Mouse (Mus musculus) urinary bladder, postnatal 10 days (tissue): ENCODE data around the gene Mef2b.

ENCODE experiments used
- DNase-seq: peaks from one replicate; pipeline ENCODE4 v3.0.0; 2022; ENCODE audit warnings: low spot score

Gene Mef2b

DNA sequence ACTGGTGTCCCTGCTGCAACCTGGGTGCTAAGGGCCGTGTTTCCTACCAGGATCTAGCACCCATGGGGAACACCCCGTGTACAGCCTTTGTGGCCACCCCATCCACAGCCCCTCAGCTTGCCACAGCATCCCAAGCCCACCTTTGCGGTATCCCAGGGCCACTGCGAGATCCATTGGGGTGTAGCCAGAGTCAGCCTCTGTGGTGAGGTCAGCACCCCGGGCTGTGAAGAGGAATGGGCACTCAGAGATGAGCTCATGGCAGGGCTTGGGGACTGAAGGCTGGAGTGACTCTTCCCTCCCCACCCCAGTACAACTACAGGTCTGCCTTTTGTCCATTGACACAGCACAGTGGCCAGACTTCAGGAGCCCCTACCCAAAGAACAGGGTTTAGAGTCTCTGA is 5.4 kb upstream of the Mef2b start:
- DNase-seq = no peak

DNA sequence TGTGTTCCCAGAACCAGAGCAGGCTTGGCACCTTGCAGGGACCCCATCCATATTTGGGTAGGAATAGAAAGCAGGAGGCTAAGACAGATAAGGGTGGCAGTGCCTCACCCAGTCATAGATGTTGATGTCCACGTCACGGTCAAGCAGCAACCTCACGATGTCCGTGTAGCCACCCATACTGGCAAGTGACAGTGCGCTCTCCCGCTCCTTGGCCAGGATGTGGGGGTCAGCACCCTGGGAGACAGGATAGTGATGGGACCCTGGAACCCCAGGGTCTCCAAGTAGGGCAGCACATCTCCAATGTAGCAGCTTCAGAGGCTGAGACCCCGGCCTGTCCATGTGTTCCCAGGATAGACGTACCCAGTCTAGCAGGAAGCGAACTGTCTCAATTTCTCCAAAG is 4.6 kb upstream of the Mef2b start:
- DNase-seq = no peak

DNA sequence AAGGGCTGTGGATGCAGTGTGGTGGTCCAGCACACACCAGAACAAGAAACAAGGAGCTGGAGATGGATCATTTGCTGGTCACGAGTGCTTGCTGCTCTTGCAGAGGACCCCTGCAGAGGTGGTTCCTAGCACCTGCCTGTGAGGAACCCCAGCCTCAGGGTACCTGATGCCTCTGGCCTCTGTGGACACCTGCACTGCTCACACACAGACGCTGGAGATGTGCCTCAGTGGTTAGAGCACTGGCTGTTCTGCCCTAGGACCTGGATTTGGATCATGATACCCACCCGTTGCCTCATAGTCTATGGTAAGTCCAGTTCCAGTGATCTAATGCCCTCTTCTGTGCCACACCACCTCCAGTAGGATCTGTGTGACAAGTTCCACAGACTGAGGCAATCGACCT is 2.9 kb upstream of the Mef2b start:
- DNase-seq = no peak

DNA sequence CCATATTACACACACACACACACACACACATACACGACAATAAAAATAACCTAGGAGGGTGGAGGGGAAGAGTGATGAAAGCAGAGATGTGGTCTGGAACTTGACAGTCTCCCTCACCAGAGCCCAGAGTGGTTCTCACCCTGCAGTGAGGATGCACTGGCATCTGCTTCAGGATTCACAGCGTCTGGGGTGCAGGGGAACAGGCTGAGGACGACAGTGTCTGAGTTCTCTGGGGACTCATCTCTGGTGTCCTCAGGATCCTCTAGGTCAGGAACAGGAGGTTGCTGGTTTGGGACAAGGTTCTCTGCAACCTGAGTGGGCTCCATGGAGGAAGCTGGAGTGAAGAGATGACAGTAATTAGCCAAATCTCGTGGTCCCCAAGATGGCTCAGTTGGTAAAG is 1.6 kb upstream of the Mef2b start:
- no peak for DNase-seq

DNA sequence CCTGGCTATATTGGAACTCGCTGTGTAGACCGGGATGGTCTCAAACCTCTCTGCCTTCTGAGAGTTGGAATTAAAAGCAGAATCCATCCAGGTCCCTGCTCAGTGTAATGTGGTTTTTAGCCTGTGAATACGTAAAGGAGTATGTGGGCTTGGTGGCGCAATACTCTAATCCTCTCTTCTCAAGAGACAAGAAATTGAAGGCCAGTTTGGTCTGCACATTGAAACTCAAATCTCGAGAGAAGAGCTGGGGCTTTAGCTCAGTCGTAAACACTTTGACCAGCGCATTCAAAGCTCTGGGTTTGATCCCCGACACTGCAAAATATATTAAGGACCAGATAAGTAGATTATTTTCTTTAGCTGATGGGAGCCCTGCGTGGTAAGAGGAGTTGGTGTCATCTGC is 470 bp downstream of the Mef2b start:
- no peak for DNase-seq

DNA sequence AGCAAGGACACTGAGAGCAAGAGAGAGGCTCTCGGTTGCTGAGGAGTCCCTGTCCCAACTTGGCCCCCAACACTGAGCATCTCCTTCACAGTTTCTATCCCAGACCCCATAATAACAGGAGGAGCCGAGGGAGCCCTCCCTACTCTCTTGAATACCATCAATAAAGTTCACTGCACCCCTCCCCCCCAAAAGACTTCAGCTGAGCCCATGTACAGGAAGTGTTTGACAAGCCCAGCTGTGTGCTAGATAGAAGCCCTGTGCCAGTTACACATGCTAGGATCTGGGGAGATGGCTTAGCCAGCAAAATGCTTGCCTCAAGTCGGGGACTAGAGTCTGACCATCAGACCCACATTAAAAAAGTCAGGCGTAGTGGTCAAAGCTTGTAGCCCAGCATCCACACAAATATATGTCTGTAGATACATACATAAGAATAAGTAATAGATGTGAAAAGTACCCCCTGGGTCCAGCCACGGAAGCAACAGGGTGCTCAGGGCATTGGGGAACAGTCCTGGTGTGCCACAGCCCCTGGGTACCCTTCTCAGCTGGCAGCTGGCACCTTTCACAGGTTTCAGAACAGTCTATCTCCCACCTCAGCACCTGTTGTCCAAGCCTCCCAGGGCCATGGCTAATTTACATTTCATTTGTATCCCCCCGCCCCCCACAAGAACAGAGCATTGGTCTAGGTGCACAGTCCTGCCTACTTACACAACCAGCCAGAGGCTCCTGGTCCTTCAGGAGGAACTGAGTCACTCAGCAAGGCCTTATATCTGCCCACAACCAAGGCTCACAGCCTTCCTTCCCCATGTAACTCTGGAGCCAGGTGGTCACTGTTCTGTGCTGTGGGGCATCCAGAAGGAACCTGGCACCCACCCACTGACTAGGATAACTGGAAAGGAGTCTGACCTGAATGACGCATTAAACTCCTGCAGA is 8.4 kb downstream of the Mef2b start:
- DNase-seq = no peak

DNA sequence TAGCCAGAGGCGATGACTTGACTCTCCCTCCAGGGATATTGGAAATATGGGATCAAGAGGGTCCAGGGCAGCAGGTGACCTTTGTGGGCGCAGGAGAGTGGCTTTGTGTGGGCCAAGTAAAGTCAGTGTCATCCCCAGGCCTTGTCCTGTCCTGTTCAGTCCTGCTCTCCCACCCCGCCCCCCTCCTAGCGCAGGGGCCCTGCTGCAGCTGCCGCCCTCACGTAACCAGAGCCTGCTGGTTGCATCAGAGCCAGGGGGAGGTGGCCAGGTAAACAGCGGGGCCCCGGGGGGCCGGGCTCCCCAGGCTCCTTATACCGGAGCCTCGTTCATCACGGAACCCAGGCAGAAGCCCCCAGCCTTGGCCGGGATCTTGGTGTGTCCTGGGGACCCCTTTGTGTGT is 10.6 kb downstream of the Mef2b start:
- DNase-seq = no peak

DNA sequence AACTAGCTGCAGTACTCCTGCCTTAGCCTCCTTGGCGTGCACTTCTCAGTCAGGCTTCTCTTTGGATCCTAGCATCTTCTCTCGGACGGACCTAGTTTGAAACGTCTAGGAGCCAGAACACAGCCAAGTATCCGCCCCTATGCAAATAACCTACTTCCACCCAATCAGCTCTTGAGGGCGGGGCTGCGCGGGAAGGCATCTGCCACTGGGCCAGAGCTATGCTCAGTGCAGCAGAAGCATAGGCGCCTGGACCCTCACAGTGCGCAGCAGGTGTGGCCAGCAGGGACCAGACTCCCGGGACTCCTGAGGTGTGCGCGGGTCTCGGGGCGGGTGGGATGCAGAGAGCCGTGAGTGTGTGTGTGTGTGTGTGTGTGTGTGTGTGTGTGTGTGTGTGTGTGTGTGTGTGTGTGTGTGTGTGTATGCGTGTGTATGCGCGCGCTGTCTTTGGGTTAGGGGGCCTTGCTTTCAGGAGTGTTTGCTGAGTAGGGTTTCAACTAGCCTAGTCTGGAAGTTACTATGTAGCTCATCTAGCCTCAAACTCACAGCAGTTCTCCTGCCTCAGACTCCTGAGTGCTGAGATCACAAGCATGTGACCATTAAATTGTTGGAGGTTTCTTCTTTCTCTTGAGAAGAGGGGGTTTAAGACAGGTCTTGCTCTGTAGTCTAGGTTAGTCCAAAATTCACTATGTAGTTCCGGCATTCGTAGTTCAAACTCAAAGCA is 13.2 kb downstream of the Mef2b start:
- no peak for DNase-seq

DNA sequence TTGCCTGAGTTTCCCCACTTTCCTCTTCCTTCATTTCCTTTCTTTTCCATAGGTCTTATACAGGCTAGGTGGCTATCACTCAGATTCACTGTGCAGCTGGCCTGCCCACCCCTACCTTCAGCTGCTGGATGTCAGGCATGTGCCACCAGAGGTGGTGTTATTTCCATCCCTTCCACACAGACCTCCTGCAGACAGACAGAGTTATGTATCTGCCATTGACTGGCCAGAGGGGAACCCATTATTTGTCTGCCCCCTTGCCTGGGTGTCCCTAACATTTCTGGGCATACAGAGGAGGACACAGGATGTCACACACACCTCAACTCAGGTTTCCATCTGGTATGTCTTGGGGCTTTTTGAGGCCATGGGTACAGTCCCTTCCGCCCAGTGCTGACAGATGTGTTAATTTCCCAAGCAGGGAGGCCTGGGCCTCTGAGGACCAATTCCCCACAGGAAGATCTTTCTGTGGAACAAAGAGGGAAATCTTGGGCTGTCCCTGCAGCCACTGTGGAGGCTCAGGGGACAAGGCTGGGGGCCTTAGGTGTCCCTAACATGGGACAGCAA is 17.8 kb downstream of the Mef2b start:
- DNase-seq = no peak

DNA sequence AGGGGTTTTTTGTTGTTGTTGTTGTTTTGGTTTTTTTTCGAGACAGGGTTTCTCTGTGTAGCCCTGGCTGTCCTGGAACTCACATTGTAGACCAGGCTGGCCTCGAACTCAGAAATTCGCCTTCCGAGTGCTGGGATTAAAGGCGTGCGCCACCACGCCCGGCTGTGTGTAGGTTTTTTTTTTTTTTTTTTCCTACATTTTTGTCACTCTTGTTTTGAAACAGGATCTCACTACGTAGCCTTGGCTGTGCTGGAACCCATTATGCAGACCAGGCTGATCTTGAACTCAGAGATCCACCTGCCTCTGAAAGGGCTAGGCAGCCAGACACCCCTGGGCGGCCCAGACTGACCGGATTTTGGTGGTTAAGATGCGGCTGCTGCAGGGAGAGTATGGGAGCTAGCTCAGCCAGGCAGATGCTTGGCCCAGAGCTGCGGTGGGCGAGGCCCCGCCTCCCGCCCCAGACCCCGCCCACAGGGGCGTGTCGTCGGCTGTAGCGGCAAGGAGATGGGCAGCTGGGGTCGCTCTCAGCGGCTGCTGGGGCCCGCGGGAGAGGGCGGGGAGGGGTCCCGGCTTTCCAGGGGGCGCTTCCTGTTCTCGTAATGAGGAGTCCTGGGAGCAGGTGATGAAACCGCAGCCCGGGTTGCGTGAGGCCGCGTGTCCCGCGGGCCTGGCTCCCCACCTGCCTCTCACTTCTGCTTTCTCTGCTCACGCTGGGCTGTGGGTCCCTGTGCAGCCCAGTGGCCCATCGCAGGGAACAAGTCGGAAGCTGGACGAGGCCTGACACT is 18.8 kb downstream of the Mef2b start:
- no peak for DNase-seq

DNA sequence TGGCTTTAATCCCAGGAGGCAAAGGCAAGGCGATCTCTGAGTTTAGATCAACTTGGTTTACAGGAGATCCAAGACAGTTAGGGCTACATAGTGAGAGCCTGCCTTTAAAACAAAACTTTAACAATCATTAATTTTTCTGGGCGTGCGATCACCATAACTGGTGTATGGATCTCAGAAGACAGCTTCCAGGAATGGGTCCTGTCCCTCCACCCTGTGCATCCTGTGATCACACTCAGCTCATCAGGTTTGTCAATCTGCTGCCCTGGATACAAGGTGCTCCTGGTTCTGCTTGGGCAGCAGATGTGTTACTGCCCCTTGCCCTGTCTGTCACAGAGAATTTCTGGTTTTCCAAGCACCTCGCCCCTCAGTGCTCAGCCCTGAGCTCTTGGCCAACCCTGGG is 19.7 kb downstream of the Mef2b start:
- DNase-seq = no peak

DNA sequence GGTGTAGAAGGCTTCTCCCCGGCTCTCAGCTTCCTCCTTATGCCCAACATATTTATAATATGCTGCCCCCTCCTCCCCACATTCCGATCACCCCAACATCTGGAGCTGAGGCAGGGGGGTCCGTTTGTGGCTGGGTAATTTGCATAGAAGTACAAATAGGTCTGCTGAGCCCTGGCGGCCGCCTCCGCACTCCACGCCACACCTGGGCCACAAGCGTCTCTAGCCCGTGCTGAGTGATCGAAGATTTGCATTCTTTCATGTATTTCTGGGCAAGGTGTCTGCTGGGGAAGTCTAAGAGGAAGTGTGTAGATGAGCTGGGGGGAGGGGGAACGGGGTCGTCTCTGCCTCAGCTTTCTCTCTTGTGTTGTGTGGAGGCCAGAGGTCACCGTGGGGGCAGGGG is 20.5 kb downstream of the Mef2b start:
- DNase-seq = no peak

DNA sequence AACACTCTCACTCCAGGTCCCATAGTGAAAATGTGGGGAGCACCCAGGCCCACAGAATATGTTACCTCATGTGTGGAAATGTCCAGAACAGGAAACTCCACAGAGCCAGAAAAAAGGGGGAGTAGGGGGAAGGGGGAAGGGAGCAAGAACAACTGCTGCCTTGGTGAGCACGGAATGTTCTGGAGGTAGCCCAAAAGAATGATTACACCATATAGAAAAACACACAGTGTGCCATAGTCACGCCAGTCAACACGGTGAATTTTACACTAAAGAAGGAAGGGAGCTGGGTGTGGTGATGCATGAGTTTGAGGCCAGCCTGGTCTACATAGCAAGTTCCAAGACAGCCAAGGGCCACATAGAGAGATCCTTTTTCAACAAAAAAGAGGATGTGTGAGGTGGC is 23.8 kb downstream of the Mef2b start:
- DNase-seq = no peak

DNA sequence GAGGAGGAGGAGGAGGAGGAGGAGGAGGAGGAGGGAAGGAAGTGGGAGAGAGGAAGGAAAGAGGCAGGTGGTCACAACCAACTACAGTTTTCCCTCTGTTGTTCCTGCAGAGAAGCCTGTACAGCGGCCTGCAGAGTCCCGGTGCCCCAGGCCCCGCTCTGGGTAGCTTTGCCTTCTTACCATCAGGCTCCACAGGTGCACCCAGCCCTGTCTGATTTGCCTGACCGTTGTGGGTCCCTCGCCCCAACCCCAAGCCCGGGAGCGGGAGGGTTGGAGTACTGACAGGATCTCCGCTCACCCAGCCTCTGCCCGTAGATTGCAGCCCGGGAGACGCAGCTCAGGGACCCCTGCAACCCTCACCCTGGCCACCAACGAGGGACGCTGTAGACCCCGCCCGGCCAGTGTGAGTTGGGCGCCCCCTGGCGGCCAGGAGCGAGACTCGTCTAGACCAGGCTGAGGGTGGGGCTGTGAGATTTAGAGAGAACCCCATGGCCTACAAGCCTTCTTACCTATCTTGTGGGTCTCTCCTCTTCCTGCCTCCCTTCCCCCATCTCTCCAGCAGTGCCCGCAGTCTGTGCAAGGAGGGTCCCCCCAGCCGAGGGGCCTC is 27.1 kb downstream of the Mef2b start:
- peak; percentile 25 for DNase-seq

DNA sequence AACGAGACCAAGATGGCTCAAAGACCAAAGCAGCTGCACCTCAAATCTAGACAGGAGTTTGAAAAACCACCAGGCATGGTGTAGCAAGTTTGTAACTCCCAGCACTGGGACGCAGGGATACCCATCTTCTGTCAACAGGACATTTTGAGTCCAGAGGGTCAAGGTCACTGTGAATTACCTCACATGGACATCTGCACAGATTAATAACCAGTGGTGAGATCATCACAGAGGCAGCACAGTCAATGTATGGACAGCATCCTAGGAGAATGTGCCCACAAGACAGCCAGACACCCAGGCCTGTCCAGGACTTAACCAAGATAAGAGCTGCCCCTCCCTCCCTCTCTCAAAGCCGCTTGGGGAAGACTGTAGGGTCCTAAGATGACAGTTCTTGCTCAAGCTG is 30.6 kb downstream of the Mef2b start:
- DNase-seq = no peak

DNA sequence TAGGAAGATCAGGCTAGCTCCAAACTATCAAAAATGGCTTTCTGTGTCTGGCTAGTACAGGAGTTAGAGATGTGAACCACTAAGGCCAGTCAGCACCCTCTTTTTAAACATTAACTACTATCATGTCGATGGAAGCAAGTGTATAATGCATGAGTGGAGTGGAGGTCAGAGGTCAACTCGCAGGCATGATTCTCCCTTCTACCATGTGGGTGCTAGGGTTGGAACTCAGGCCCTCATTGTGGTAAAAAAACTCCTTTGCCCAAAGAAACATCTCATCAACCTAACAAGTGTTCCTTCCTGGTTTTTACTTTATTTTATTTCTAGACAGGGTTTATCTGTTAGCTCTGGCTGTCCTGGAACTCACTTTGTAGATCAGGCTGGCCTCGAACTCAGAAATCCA is 31.2 kb downstream of the Mef2b start:
- DNase-seq = no peak

DNA sequence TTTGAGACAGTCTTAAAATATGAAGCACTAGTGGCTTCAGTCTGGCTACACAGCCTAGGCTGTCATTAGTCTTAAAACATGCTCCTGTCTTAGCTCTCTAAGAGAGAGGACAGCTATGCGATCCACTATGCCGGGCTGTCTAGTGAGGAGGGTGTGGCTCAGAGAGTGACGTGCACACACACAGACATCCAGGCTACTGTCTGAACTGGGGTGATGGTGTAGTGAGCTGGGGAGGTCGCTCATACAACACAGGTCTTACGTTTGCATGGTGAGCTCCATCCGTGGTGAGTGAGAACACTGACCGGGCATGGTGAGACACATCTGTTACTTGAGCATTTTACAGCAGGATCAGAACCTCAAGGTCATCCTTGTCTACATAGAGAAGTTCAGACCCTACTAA is 31.7 kb downstream of the Mef2b start:
- no peak for DNase-seq

DNA sequence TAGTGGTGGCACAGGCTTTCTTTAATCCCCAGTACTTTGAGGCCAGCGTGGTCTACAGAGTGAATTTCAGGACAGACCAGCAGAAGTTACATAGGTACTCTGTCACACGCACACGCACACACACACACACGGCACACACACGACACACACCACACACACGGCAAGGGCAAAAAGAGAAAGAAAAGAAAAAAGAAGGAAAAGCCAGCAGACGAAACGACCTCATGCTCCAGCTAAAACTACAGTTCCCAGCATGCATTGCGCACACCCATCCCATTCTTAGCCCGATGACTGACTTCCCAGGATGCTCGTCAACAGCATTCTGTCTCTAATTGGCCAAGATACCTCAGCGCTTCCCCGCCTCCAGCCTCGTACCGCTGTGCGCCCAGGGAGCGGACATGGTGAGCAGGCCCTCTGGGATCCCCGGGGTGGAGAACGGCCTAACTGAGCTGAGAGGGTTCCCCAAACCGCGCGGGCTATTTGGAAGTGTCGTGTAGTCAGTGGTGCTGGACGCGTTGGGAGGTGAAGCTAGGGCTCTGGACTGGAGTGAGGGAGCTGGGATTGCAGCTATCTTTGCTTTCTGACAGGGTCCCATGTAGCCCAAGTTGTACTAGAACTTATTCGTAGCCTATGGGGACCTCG is 32.7 kb downstream of the Mef2b start, which contains the start of gene Tmem161a:
Gene Tmem161a (plus strand): TSS at position 314 of the 639 bp plus-strand sequence.
- peak; percentile 65 for DNase-seq

DNA sequence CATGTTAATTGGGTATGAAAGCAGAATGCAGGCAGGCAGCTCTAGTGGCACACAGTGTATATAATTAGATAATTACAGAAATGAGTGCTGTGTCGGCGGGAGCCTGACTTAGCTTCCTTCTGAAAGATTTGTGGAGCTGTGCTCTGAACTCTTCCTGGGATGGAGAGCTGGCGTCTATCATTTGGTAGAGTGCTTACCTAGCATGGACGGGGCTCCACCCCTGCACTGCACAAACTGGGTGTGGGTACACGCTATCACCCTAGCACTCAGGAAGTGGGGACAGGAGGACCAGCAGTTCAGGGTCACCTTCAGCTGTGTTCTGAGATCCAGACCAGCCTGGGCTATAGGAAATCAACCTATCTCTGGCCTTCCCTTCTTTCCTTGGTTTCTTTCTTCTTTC is 33.8 kb downstream of the Mef2b start:
- no peak for DNase-seq

DNA sequence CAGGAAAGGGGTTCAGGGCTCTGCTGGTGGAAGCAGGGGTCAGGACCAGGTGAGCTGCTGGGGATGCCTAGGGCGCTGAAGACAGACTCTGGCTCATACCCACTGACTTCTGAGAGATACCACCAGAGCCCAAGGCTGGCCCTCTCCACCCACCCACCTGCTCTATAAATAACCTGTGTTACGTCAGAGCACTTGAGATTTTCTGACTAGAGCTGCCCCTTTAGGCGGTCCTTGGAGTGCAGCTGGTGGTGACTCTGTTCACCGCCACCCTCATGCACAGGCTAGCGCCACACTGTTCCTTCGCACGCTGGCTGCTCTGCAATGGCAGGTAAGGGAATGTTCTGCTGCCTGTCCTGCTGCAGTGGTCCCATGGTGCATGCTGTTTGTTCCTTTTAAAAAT is 34.6 kb downstream of the Mef2b start:
- DNase-seq = no peak

DNA sequence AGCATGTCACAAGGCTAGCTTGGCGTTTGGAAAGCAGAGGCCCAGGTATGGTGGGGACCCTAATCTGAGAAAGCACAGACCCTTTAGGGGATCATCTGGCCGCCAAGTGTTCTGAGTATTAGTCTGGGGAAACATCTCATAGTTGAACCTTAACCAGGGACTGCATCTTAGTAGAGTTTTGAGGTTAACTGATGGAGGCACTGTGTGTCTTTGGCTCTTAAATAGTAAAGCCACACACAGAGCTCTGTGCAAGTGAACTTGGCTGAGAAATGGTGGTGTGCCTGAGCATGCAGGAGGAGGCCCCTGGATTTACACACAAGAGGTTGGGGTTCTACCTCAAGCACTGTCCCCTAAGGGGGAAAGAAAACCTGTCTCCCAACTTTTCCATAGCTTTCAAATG is 38.7 kb downstream of the Mef2b start:
- DNase-seq = no peak
